8 mouse cellular contexts compared by ENCODE assay signal in the genomic region with DNA sequence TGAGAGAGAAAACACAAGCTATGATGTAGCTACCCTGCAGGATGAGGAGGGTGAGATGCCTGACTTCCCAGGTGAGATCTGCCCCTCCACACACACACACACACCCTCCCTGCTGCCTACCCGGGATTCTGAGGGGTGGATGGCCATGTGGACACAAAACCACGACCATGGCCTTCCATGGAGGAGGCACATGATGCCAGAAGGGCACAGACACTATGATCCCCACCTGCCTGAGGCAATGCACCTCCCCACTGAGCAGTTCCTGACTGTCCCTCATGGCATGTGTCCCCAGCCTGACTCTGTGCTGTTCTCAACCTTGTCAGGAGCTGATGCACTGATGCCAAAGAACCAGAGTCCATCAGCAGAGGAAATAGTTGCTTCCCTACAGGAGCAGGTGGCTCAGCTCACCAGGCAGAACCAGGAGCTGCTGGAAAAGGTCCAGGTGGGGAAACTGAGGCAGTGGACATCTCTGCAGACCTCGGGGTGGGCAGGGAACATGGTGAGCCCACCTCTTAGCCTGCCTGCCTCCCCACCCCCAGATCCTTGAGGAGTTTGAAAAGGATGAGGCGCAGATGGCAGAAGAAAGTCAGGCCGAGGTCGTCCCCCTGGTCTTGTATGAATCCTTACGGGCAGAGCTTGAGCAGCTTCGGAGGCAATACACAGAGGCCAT. TPM values are rescaled to one million over a fixed set of nuclear protein-coding genes. Genes with fewer than 3 reads are reported as not detected.
DNase-seq lines count a peak whose midpoint lies in the region; ATAC-seq and TF ChIP-seq lines count a peak whose summit lies in the region.

No protein-coding gene starts in this region.

- no peaks in the 10 kb centered on the region for H3K9me3 ChIP-seq in heart, embryonic 14.5 days (ENCODE audit: control insufficient read depth, low read length)
- H3K9me3 ChIP-seq in limb, embryonic 13.5 days = no peaks in the 10 kb centered on the region
- H3K9me3 ChIP-seq in stomach, postnatal 0 days (ENCODE audit: control insufficient read depth, low read length) = no peaks in the 10 kb centered on the region

- peak overlapping the region; percentile 98 for H3K9ac ChIP-seq in heart, embryonic 14.5 days (ENCODE audit: low read length)
- H3K9ac ChIP-seq in limb, embryonic 13.5 days = peak overlapping the region; percentile 94
- peak overlapping the region; percentile 93; the same call in 1 of the 2 replicates for H3K9ac ChIP-seq in stomach, postnatal 0 days (ENCODE audit: low read length)

- 76% methylated on average over 8 of the region's 8 CpGs for WGBS in heart, embryonic 14.5 days
- 79% methylated on average over 8 of the region's 8 CpGs for WGBS in limb, embryonic 13.5 days
- WGBS in stomach, postnatal 0 days = 76% methylated on average over 8 of the region's 8 CpGs

- no peak for TF ChIP-seq CTCF in embryonic fibroblast, embryonic 13.5 days (IDR thresholded peaks at IDR 0.05; ENCODE audit: borderline replicate concordance, insufficient read depth, low read length)
- no peak for TF ChIP-seq CTCF in stomach, postnatal 0 days (IDR thresholded peaks at IDR 0.05; ENCODE audit: low read depth)

- peaks cover 8 to 18% of the 10 kb centered on the region in 2 experiments for H3K4me1 ChIP-seq in heart, embryonic 14.5 days (ENCODE audit: control insufficient read depth in 2 of 2, insufficient read depth in 2 of 2, low read length in 2 of 2)
- H3K4me1 ChIP-seq in brown adipose tissue, adult 24 weeks (ENCODE audit: control insufficient read depth, insufficient read depth, insufficient read length, low read length) = peaks cover 8% of the 10 kb centered on the region
- no peaks in the 10 kb centered on the region for H3K4me1 ChIP-seq in embryonic fibroblast, embryonic 13.5 days (ENCODE audit: control insufficient read depth, insufficient read depth, low read length)
- H3K4me1 ChIP-seq in limb, embryonic 13.5 days = peaks cover 19% of the 10 kb centered on the region
- 0 out of 2 replicates have a peak, but pooled peaks cover 3% of the 10 kb centered on the region for H3K4me1 ChIP-seq in stomach, postnatal 0 days (replicated peaks; ENCODE audit: control insufficient read depth, insufficient read depth)

- TF ChIP-seq POLR2A in embryonic fibroblast, embryonic 13.5 days (IDR thresholded peaks at IDR 0.05; ENCODE audit: low read depth, low read length) = peak; percentile 18; the same call in 1 of the 2 replicates

- H3K27me3 ChIP-seq in heart, embryonic 14.5 days (ENCODE audit: control insufficient read depth, insufficient read depth, low read length) = no peaks in the 10 kb centered on the region
- no peaks in the 10 kb centered on the region for H3K27me3 ChIP-seq in limb, embryonic 13.5 days
- H3K27me3 ChIP-seq in stomach, postnatal 0 days (ENCODE audit: control insufficient read depth, insufficient read depth, low read length) = no peaks in the 10 kb centered on the region

- TF ChIP-seq EP300 in stomach, postnatal 0 days (optimal IDR thresholded peaks at IDR 0.05) = no peak

- DNase-seq in heart, adult 18-20 months = no peak
- DNase-seq in stomach, postnatal 0 days (ENCODE audit: low spot score) = no peak
- no peak for DNase-seq in Muller cell, postnatal 12 days (ENCODE audit: inconsistent ontology term)
- DNase-seq in thymus, postnatal 25 days = no peak

- ATAC-seq in heart, embryonic 14.5 days (ENCODE audit: insufficient number of reproducible peaks, insufficient read depth, low FRiP score, low read depth) = no peak
- no peak for ATAC-seq in limb, embryonic 13.5 days (ENCODE audit: low FRiP score, low read depth)
- no peak for ATAC-seq in stomach, postnatal 0 days (ENCODE audit: low FRiP score, low TSS enrichment)

- H3K4me2 ChIP-seq in heart, embryonic 14.5 days (ENCODE audit: low read length) = peak overlapping the region; percentile 87
- H3K4me2 ChIP-seq in limb, embryonic 13.5 days (replicated peaks) = peak overlapping the region; percentile 93
- peak overlapping the region; percentile 96 for H3K4me2 ChIP-seq in stomach, postnatal 0 days (replicated peaks; ENCODE audit: low read depth)

- peak overlapping the region in 1 of 2 experiments; percentile 81; a peak in 2 of 4 replicates for H3K4me3 ChIP-seq in heart, embryonic 14.5 days (ENCODE audit: control insufficient read depth in 1 of 2, insufficient read depth in 1 of 2, low read depth in 1 of 2, low read length in 2 of 2)
- H3K4me3 ChIP-seq in brown adipose tissue, adult 24 weeks (ENCODE audit: insufficient read depth, low read depth, low read length) = peak overlapping the region; percentile 77
- 0 out of 2 replicates have a peak overlapping the region, but pooled peaks have one; percentile 58 for H3K4me3 ChIP-seq in embryonic fibroblast, embryonic 13.5 days (ENCODE audit: insufficient read depth, low read length)
- peak overlapping the region; percentile 81 for H3K4me3 ChIP-seq in limb, embryonic 13.5 days
- H3K4me3 ChIP-seq in stomach, postnatal 0 days (ENCODE audit: low read depth, low read length) = no peak overlapping the region

- no peaks in the 10 kb centered on the region for H3K36me3 ChIP-seq in heart, embryonic 14.5 days (ENCODE audit: control insufficient read depth, insufficient read depth, low read length)
- H3K36me3 ChIP-seq in limb, embryonic 13.5 days = no peaks in the 10 kb centered on the region
- no peaks in the 10 kb centered on the region for H3K36me3 ChIP-seq in stomach, postnatal 0 days (ENCODE audit: control insufficient read depth, insufficient read depth, low read length)

- peak overlapping the region in 1 of 2 experiments; percentile 98; a peak in 1 of 4 replicates for H3K27ac ChIP-seq in heart, embryonic 14.5 days (replicated peaks in 1 of 2; ENCODE audit: control insufficient read depth in 1 of 2, insufficient read depth in 1 of 2, low read depth in 2 of 2, low read length in 2 of 2)
- H3K27ac ChIP-seq in brown adipose tissue, adult 24 weeks (replicated peaks; ENCODE audit: low read depth, low read length) = no peak overlapping the region
- H3K27ac ChIP-seq in embryonic fibroblast, embryonic 13.5 days (ENCODE audit: insufficient read depth, low read length) = no peak overlapping the region
- H3K27ac ChIP-seq in limb, embryonic 13.5 days = peak overlapping the region; percentile 22; the same call in 1 of the 2 replicates
- H3K27ac ChIP-seq in stomach, postnatal 0 days (replicated peaks) = no peak overlapping the region

RNA-seq across cellular contexts. Expression of a gene that starts 6.7 kb away (rescaled TPM):
- 3.0 and 3.3 TPM in 2 replicates for polyA plus RNA-seq in heart, embryonic 14.5 days (2014; fragmentation: Nextera tagmentation; extraction: Ambion mirVana)
- 1 to 10 TPM; 1.9 to 2.0 TPM for total RNA-seq in heart, adult 18-20 months (2021)
- polyA plus RNA-seq in brown adipose tissue, adult 24 weeks (2012; ENCODE audit: insufficient read depth, insufficient read length, missing spikeins) = 1.0 and 1.5 TPM in 2 replicates
- polyA plus RNA-seq in embryonic fibroblast, embryonic 13.5 days (2011; ENCODE audit: insufficient read length, low read depth, missing spikeins) = 2.7 and 2.9 TPM in 2 replicates
- polyA plus RNA-seq in limb, embryonic 13.5 days (2015; fragmentation: Nextera tagmentation; extraction: Ambion mirVana) = 5.1 and 5.3 TPM in 2 replicates
- polyA plus RNA-seq in stomach, postnatal 0 days (2015; fragmentation: Nextera tagmentation; extraction: Ambion mirVana) = 2.4 TPM in 2 replicates

RNA-seq across cellular contexts. Expression of a gene that starts 13.8 kb away (rescaled TPM):
- 8.1 and 9.0 TPM in 2 replicates for polyA plus RNA-seq in heart, embryonic 14.5 days (2014; fragmentation: Nextera tagmentation; extraction: Ambion mirVana)
- 10 to 100 TPM in 1 of 2 experiments, 1 to 10 TPM in 1; 7.5 to 10.3 TPM for total RNA-seq in heart, adult 18-20 months (2021)
- 12.6 and 12.9 TPM in 2 replicates for polyA plus RNA-seq in brown adipose tissue, adult 24 weeks (2012; ENCODE audit: insufficient read depth, insufficient read length, missing spikeins)
- polyA plus RNA-seq in embryonic fibroblast, embryonic 13.5 days (2011; ENCODE audit: insufficient read length, low read depth, missing spikeins) = 9.0 and 11.6 TPM in 2 replicates
- 11.6 and 12.1 TPM in 2 replicates for polyA plus RNA-seq in limb, embryonic 13.5 days (2015; fragmentation: Nextera tagmentation; extraction: Ambion mirVana)
- polyA plus RNA-seq in stomach, postnatal 0 days (2015; fragmentation: Nextera tagmentation; extraction: Ambion mirVana) = 3.3 and 5.3 TPM in 2 replicates

RNA-seq across cellular contexts. Expression of a gene that starts 14.5 kb away (rescaled TPM):
- polyA plus RNA-seq in heart, embryonic 14.5 days (2014; fragmentation: Nextera tagmentation; extraction: Ambion mirVana) = 22.5 and 23.9 TPM in 2 replicates
- 1 to 10 TPM; 5.6 to 6.3 TPM for total RNA-seq in heart, adult 18-20 months (2021)
- polyA plus RNA-seq in brown adipose tissue, adult 24 weeks (2012; ENCODE audit: insufficient read depth, insufficient read length, missing spikeins) = 3.2 and 4.5 TPM in 2 replicates
- polyA plus RNA-seq in embryonic fibroblast, embryonic 13.5 days (2011; ENCODE audit: insufficient read length, low read depth, missing spikeins) = 14.0 and 17.5 TPM in 2 replicates
- 60.3 and 61.9 TPM in 2 replicates for polyA plus RNA-seq in limb, embryonic 13.5 days (2015; fragmentation: Nextera tagmentation; extraction: Ambion mirVana)
- 15.1 and 15.6 TPM in 2 replicates for polyA plus RNA-seq in stomach, postnatal 0 days (2015; fragmentation: Nextera tagmentation; extraction: Ambion mirVana)

RNA-seq across cellular contexts. Expression of a gene that starts 36.0 kb away (rescaled TPM):
- 0.35 and 0.84 TPM in 2 replicates for polyA plus RNA-seq in heart, embryonic 14.5 days (2014; fragmentation: Nextera tagmentation; extraction: Ambion mirVana)
- total RNA-seq in heart, adult 18-20 months (2021) = 1 to 10 TPM; 2.6 TPM
- 4.1 and 8.7 TPM in 2 replicates for polyA plus RNA-seq in brown adipose tissue, adult 24 weeks (2012; ENCODE audit: insufficient read depth, insufficient read length, missing spikeins)
- 0.75 and 0.86 TPM in 2 replicates for polyA plus RNA-seq in embryonic fibroblast, embryonic 13.5 days (2011; ENCODE audit: insufficient read length, low read depth, missing spikeins)
- 1.3 and 1.5 TPM in 2 replicates for polyA plus RNA-seq in limb, embryonic 13.5 days (2015; fragmentation: Nextera tagmentation; extraction: Ambion mirVana)
- 0.24 and 0.35 TPM in 2 replicates for polyA plus RNA-seq in stomach, postnatal 0 days (2015; fragmentation: Nextera tagmentation; extraction: Ambion mirVana)

RNA-seq across cellular contexts. Expression of a gene that starts 41.2 kb away (rescaled TPM):
- polyA plus RNA-seq in heart, embryonic 14.5 days (2014; fragmentation: Nextera tagmentation; extraction: Ambion mirVana) = 30.7 and 35.3 TPM in 2 replicates
- total RNA-seq in heart, adult 18-20 months (2021) = 10 to 100 TPM in 1 of 2 experiments, 1 to 10 TPM in 1; 7.9 to 11.1 TPM
- 3.3 TPM in 1 of 2 replicates, not detected in the other for polyA plus RNA-seq in brown adipose tissue, adult 24 weeks (2012; ENCODE audit: insufficient read depth, insufficient read length, missing spikeins)
- 16.5 and 26.4 TPM in 2 replicates for polyA plus RNA-seq in embryonic fibroblast, embryonic 13.5 days (2011; ENCODE audit: insufficient read length, low read depth, missing spikeins)
- 13.8 and 18.4 TPM in 2 replicates for polyA plus RNA-seq in limb, embryonic 13.5 days (2015; fragmentation: Nextera tagmentation; extraction: Ambion mirVana)
- polyA plus RNA-seq in stomach, postnatal 0 days (2015; fragmentation: Nextera tagmentation; extraction: Ambion mirVana) = 7.6 and 8.9 TPM in 2 replicates
